Mouse (Mus musculus): ENCODE results near the gene Hoxa5. TPM values are rescaled to one million over a fixed set of nuclear protein-coding genes. Genes with fewer than 3 reads are reported as not detected.

Gene Hoxa5
- total RNA-seq, 2 experiments from 2014 or later, result 1.3 to 1.5 TPM

GRCm38 (mm10) chr6:52226569-52227257, 22.3 kb upstream of the Hoxa5 start:
- no peak for DNase-seq

GRCm38 (mm10) chr6:52225612-52226568, 21.5 kb upstream of the Hoxa5 start:
- no peak for DNase-seq

GRCm38 (mm10) chr6:52224895-52225611, 20.7 kb upstream of the Hoxa5 start:
- DNase-seq, result no peak

- no peak for DNase-seq
Observed at GRCm38 (mm10) chr6:52223939-52224760, 19.8 kb upstream of the Hoxa5 start.

GRCm38 (mm10) chr6:52222729-52223128, 18.3 kb upstream of the Hoxa5 start:
- no peak for DNase-seq

- DNase-seq, result no peak
Observed at GRCm38 (mm10) chr6:52221993-52222685, 17.8 kb upstream of the Hoxa5 start.

- peak; percentile 91 for DNase-seq
Observed at GRCm38 (mm10) chr6:52221337-52221992, 17.1 kb upstream of the Hoxa5 start, which contains the start of gene Hoxa7. Gene Hoxa7 (minus strand): TSS chr6:52221854.

GRCm38 (mm10) chr6:52220865-52221310, 16.5 kb upstream of the Hoxa5 start:
- no peak for DNase-seq

- no peak for DNase-seq
Observed at GRCm38 (mm10) chr6:52220003-52220864, 15.8 kb upstream of the Hoxa5 start.

GRCm38 (mm10) chr6:52219234-52219942, 15.0 kb upstream of the Hoxa5 start:
- DNase-seq, result no peak

GRCm38 (mm10) chr6:52218643-52219215, 14.3 kb upstream of the Hoxa5 start:
- DNase-seq, result no peak

GRCm38 (mm10) chr6:52217895-52218642, 13.7 kb upstream of the Hoxa5 start:
- DNase-seq, result no peak

GRCm38 (mm10) chr6:52217459-52217768, 13.0 kb upstream of the Hoxa5 start:
- no peak for DNase-seq

- no peak for DNase-seq
Observed at GRCm38 (mm10) chr6:52216691-52217458, 12.5 kb upstream of the Hoxa5 start.

- peak; percentile 6 for DNase-seq
Observed at GRCm38 (mm10) chr6:52215771-52216535, 11.6 kb upstream of the Hoxa5 start.

GRCm38 (mm10) chr6:52215070-52215469, 10.7 kb upstream of the Hoxa5 start:
- DNase-seq, result no peak

All from heart, postnatal 4 days (tissue).